Mouse (Mus musculus) G1E (cell line): ENCODE results near the gene Arhgap27. TPM values are rescaled to one million over a fixed set of nuclear protein-coding genes. Genes with fewer than 3 reads are reported as not detected.

ENCODE experiments used
- ATAC-seq: 2 replicates; pipeline ENCODE4 v1.8.0; 2016; ENCODE audit warnings: mild to moderate bottlenecking; ENCODE audit not compliant: insufficient number of reproducible peaks, poor library complexity, low FRiP score, severe bottlenecking; ENCODE audit errors: extremely low read depth
- DNase-seq: peaks from one replicate; pipeline ENCODE4 v3.0.0; 2012; ENCODE audit warnings: low spot score
- H3K27me3 ChIP-seq: 2 replicates; pipeline ENCODE4 v1.6.1; 2012; ENCODE audit warnings: mild to moderate bottlenecking, low read length, inconsistent platforms; ENCODE audit not compliant: insufficient read depth
- H3K36me3 ChIP-seq: replicated peaks from 2 replicates; pipeline ENCODE3; 2012; ENCODE audit warnings: mild to moderate bottlenecking, inconsistent platforms
- H3K4me1 ChIP-seq: 2 replicates; pipeline ENCODE4 v1.6.1; 2012; ENCODE audit warnings: low read depth, low read length, inconsistent platforms, mixed read lengths; ENCODE audit not compliant: insufficient read depth
- H3K4me3 ChIP-seq: 2 replicates; pipeline ENCODE4 v1.5.1; 2012; ENCODE audit warnings: low read depth, mild to moderate bottlenecking, inconsistent platforms, low read length, moderate library complexity, mixed read lengths
- H3K9me3 ChIP-seq: replicated peaks from 2 replicates; pipeline ENCODE4 v1.6.1; 2012; ENCODE audit warnings: inconsistent platforms
- CTCF ChIP-seq: IDR thresholded peaks from 2 replicates; pipeline ENCODE4 v1.5.1; 2012; ENCODE audit warnings: low read depth, low read length, inconsistent platforms, mixed read lengths
- GATA1 ChIP-seq: IDR thresholded peaks from 2 replicates; pipeline ENCODE4 v1.6.1; 2012; ENCODE audit warnings: borderline replicate concordance, low read length, inconsistent platforms, mixed read lengths
- GATA2 ChIP-seq: IDR thresholded peaks from 2 replicates; pipeline ENCODE4 v1.6.1; 2012; ENCODE audit warnings: low read depth, low read length, inconsistent platforms, borderline replicate concordance
- POLR2AphosphoS5 ChIP-seq: IDR thresholded peaks from 2 replicates; pipeline ENCODE4 v1.6.1; 2012; ENCODE audit warnings: low read depth, low read length, inconsistent platforms; ENCODE audit not compliant: insufficient replicate concordance
- TAL1 ChIP-seq: conservative IDR thresholded peaks from 2 replicates; pipeline ENCODE4 v1.6.1; 2012; ENCODE audit warnings: low read depth, low read length, inconsistent platforms, mixed read lengths
- polyA plus RNA-seq: library from polyadenylated mRNA; stranded (reverse); fragments of >175 nt; gene quantifications from 2 replicates; pipeline ENCODE4 v1.2.3, GENCODE M21; 2012
- total RNA-seq, 2 experiments: library from RNA; stranded (forward) in 1 of 2; stranded (reverse) in 1 of 2; fragments of 200-1000 nt in 1 of 2; fragments of >200 nt in 1 of 2; fragmentation: Nextera tagmentation in 1 of 2; gene quantifications; 2 replicates each; pipeline ENCODE4 v1.2.3; 2014 to 2017

The Arhgap27 gene
- total and polyA plus RNA-seq, 3 experiments: 5.2 to 12.6 (median 11.5) TPM

DNA sequence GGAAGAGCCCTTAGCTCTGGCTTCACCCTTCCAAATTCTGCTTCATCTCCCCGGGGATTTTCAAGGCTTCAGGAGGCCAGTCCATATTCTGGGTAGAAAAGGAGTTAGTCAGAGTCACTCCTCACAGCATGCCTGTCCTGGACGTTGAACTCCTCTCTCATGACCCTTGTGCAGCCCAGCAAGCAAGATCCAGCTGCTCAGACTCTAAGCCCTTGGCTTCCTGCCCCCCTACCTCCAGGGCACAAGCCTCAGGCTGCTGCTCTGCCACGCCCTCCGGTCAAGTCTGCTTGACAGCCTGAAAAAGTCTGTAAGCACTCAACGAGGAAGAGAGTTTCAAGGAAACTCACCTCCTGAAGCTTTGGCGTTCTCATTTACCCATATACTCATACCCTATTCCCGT lies 43.1 kb upstream of the Arhgap27 start:
- Histone ChIP-seq H3K4me3 (no peak overlapping the region), H3K4me1 (peaks cover 49% of the 10 kb centered on the region), H3K9me3 (no peaks in the 10 kb centered on the region), H3K27me3 (no peaks in the 10 kb centered on the region), H3K36me3 (peaks cover 86% of the 10 kb centered on the region)
- DNase-seq (no peak), ATAC-seq (no peak)
- TF ChIP-seq CTCF (no peak), GATA1 (no peak), TAL1 (no peak), POLR2AphosphoS5 (no peak), GATA2 (no peak)

- Histone ChIP-seq H3K9me3 (no peaks in the 10 kb centered on the region), H3K4me3 (no peak overlapping the region), H3K36me3 (peaks cover 86% of the 10 kb centered on the region), H3K27me3 (no peaks in the 10 kb centered on the region), H3K4me1 (peaks cover 46% of the 10 kb centered on the region)
- DNase-seq (no peak), ATAC-seq (no peak)
- TF ChIP-seq GATA1 (no peak), TAL1 (no peak)
Measured at GRCm38 (mm10) chr11:103405814-103406213, 42.3 kb upstream of the Arhgap27 start.

GRCm38 (mm10) chr11:103404618-103405017 lies 41.1 kb upstream of the Arhgap27 start:
- Histone ChIP-seq H3K36me3 (peaks cover 85% of the 10 kb centered on the region), H3K27me3 (no peaks in the 10 kb centered on the region), H3K4me1 (peaks cover 50% of the 10 kb centered on the region), H3K9me3 (no peaks in the 10 kb centered on the region), H3K4me3 (no peak overlapping the region)
- ATAC-seq (no peak), DNase-seq (no peak)
- 0 out of 2 replicates have a peak, but pooled peaks have one; percentile 40 for TF ChIP-seq TAL1
- no peak for TF ChIP-seq CTCF

DNA sequence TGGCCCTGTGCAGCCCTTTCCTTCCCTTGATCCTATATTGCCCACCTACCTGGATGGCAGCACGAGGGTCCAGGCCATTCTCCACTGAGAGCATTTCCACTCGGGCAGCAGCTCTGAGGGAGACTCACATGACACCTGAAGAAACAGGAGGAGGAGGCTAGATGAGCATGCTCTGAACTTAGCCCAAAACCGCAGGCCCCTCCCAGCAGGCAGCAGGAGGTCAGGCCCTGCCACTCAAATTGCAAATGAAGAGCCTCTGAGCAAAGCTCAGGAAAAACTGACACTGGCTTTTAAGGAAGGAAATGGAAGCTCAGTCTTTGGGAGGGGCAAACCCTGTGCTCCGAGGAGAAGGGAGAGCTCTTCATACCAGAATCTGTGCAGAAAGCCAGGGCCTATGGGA lies 40.3 kb upstream of the Arhgap27 start:
- no peak for ATAC-seq
- Histone ChIP-seq H3K9me3 (no peaks in the 10 kb centered on the region), H3K4me1 (peaks cover 58% of the 10 kb centered on the region), H3K4me3 (no peak overlapping the region), H3K27me3 (no peaks in the 10 kb centered on the region), H3K36me3 (peaks cover 83% of the 10 kb centered on the region)
- DNase-seq: no peak
- TF ChIP-seq TAL1 (no peak), GATA2 (no peak), GATA1 (no peak), CTCF (no peak), POLR2AphosphoS5 (no peak)

DNA sequence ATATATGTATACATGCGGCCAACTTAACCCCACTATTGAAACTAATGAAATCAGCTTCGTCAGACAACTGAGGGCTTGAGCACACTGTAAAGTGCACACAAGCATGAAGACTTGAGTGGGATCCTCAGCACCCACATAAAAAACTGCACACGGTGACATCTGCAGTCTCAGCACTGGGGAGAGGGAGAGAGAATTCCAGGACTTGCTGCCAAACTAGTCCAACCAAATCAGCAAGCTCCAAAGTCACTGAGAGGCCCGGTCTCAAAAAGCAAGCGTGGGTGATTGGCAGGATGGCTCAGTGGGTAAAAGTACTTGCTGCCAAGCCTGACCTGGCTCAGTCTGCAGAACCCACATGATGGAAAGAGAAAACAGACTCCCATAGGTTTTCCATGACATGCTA lies 39.2 kb upstream of the Arhgap27 start:
- ATAC-seq (no peak), DNase-seq (no peak)
- H3K4me3 ChIP-seq: no peak overlapping the region
- no peaks in the 10 kb centered on the region for H3K27me3 ChIP-seq
- no peaks in the 10 kb centered on the region for H3K9me3 ChIP-seq
- H3K4me1 ChIP-seq: peaks cover 59% of the 10 kb centered on the region
- H3K36me3 ChIP-seq: peaks cover 79% of the 10 kb centered on the region
- no peak for TF ChIP-seq GATA1
- TF ChIP-seq TAL1: no peak
- TF ChIP-seq CTCF: no peak
- TF ChIP-seq GATA2: no peak
- no peak for TF ChIP-seq POLR2AphosphoS5

DNA sequence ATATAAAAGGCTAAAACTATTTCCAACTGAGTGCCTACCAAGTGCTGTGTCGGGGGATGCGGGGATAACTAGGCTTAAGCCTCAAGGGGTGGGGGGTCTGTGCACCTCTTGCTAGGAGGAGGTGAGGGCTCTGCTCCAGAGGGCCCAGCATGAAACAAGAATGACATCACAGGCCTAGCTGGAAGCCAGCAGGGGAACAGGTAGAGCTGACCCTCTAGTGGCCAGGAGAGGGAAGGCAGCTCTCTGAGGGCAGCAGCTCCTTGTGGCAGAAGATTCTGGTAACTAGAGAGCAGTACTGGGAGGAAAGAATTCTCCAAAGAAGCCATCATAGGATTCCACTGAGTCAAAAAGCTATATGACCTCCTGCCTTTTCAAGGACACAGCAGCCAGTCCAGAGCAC lies 38.7 kb upstream of the Arhgap27 start:
- Histone ChIP-seq H3K27me3 (no peaks in the 10 kb centered on the region), H3K9me3 (no peaks in the 10 kb centered on the region), H3K4me3 (no peak overlapping the region), H3K4me1 (peaks cover 59% of the 10 kb centered on the region), H3K36me3 (peaks cover 78% of the 10 kb centered on the region)
- no peak for TF ChIP-seq GATA2
- TF ChIP-seq CTCF: peak; percentile 90
- peak; percentile 37 for DNase-seq
- ATAC-seq: no peak

GRCm38 (mm10) chr11:103399986-103400385 lies 36.5 kb upstream of the Arhgap27 start:
- Histone ChIP-seq H3K36me3 (peaks cover 84% of the 10 kb centered on the region), H3K9me3 (no peaks in the 10 kb centered on the region), H3K4me1 (peaks cover 51% of the 10 kb centered on the region), H3K27me3 (no peaks in the 10 kb centered on the region), H3K4me3 (no peak overlapping the region)
- TF ChIP-seq GATA1 (no peak), TAL1 (no peak), GATA2 (no peak), CTCF (no peak), POLR2AphosphoS5 (no peak)
- ATAC-seq: peak; percentile 67
- peak; percentile 44 for DNase-seq
